Mouse (Mus musculus): ENCODE measurements around the gene Dpm1. TPM values are rescaled to one million over a fixed set of nuclear protein-coding genes. Genes with fewer than 3 reads are reported as not detected.

Gene Dpm1
- 44.5 to 113 TPM (median 82.0 TPM) in 3 replicates for total RNA-seq (2017)

- peak; percentile 86 for ATAC-seq (replicated peaks; ENCODE audit: insufficient number of reproducible peaks, low FRiP score, low TSS enrichment, poor library complexity, severe bottlenecking)
These were observed at the start of gene Dpm1, which contains the start of the genes Gm20716 and Mocs3 for GRCm38 (mm10) chr2:168230026-168230728. Gene Dpm1, minus strand, starts transcription at chr2:168230591. Gene Gm20716, minus strand, starts transcription at chr2:168230364. Gene Mocs3, plus strand, starts transcription at chr2:168230622.

DNA sequence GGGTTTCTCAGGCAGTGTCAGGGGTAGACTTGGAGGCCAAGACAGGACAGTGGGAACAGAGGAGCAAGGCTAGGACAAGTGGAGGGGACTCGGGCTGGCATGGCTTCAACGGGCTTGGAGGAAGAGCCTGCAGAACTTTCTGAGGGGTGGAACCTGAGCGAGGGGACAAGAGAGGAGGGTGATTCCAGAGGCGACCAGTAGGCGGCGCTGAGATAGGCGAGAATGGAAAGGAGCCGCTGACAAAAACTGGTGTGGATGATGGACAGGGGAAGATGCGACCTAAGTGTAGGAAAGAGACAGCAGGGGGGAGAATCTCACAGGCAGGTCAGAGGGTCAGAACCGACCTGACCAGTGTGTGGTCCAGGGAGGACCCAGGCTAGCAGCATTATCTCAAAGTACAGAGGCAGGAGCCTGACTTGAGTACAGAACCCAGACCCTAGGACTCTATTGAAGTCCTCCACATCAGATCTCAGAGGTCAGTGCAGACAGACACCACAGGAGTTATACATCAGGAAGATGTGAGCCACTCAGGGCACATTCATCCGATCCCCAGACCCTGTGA, 44.1 kb upstream of the Dpm1 start:
- ATAC-seq (replicated peaks; ENCODE audit: insufficient number of reproducible peaks, low FRiP score, low TSS enrichment, poor library complexity, severe bottlenecking), result peak; percentile 59; the same call in 1 of the 2 replicates

DNA sequence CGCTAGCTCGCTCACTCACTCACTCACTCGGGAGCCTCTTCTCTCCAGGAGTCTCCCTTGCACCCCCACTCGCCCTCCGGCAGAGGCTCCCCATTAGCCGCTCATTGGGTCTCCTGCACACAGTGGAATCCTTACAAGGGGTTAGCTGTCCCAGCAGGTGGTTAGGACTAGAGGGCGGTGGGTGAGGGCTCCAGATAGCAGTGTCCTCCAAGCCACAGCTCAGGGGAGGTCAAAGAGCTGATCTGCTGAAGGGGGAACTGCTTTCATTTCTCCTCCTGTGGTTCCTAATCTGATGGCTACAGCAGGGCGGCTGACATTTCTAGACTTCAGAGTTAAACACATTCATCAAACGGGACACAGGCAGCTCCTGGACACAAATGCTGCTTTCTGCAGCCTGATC, 43.0 kb upstream of the Dpm1 start:
- ATAC-seq (replicated peaks; ENCODE audit: insufficient number of reproducible peaks, low FRiP score, low TSS enrichment, poor library complexity, severe bottlenecking), result no peak

GRCm38 (mm10) chr2:168268033-168268432, 37.6 kb upstream of the Dpm1 start:
- no peak for ATAC-seq (replicated peaks; ENCODE audit: insufficient number of reproducible peaks, low FRiP score, low TSS enrichment, poor library complexity, severe bottlenecking)

GRCm38 (mm10) chr2:168260900-168261299, 30.5 kb upstream of the Dpm1 start:
- ATAC-seq (replicated peaks; ENCODE audit: insufficient number of reproducible peaks, low FRiP score, low TSS enrichment, poor library complexity, severe bottlenecking), result no peak

GRCm38 (mm10) chr2:168260124-168260523, 29.7 kb upstream of the Dpm1 start:
- no peak for ATAC-seq (replicated peaks; ENCODE audit: insufficient number of reproducible peaks, low FRiP score, low TSS enrichment, poor library complexity, severe bottlenecking)

GRCm38 (mm10) chr2:168259046-168259445, 28.7 kb upstream of the Dpm1 start:
- no peak for ATAC-seq (replicated peaks; ENCODE audit: insufficient number of reproducible peaks, low FRiP score, low TSS enrichment, poor library complexity, severe bottlenecking)

GRCm38 (mm10) chr2:168257188-168257587, 26.8 kb upstream of the Dpm1 start:
- ATAC-seq (replicated peaks; ENCODE audit: insufficient number of reproducible peaks, low FRiP score, low TSS enrichment, poor library complexity, severe bottlenecking), result 0 out of 2 replicates have a peak, but pooled peaks have one; percentile 2

DNA sequence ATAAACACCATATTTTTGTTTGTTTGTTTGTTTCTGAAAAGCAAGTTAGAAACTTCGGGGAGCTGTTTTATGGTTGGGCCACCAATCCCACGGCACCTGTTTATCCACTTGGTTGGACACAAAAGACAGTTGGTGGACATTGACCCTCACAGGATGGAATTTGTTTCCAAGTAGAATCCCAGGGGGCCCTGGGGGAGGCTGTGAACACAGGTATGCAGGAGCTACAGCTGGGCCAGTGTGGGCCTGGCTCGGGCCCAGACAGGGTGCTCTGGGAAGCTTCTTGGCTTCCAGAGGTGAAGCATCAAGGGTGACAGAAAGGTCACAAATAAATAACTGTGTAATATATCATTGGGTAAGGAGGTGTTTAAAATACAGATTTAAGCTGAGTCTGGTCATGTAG, 26.1 kb upstream of the Dpm1 start:
- no peak for ATAC-seq (replicated peaks; ENCODE audit: insufficient number of reproducible peaks, low FRiP score, low TSS enrichment, poor library complexity, severe bottlenecking)

- no peak for ATAC-seq (replicated peaks; ENCODE audit: insufficient number of reproducible peaks, low FRiP score, low TSS enrichment, poor library complexity, severe bottlenecking)
These were observed 23.4 kb upstream of the Dpm1 start for GRCm38 (mm10) chr2:168253822-168254221.

- ATAC-seq (replicated peaks; ENCODE audit: insufficient number of reproducible peaks, low FRiP score, low TSS enrichment, poor library complexity, severe bottlenecking), result no peak
These were observed 22.4 kb upstream of the Dpm1 start for GRCm38 (mm10) chr2:168252639-168253292.

GRCm38 (mm10) chr2:168250270-168250669, 19.9 kb upstream of the Dpm1 start:
- peak; percentile 69 for ATAC-seq (replicated peaks; ENCODE audit: insufficient number of reproducible peaks, low FRiP score, low TSS enrichment, poor library complexity, severe bottlenecking)

- ATAC-seq (replicated peaks; ENCODE audit: insufficient number of reproducible peaks, low FRiP score, low TSS enrichment, poor library complexity, severe bottlenecking), result no peak; the same call in 1 of the 2 replicates
These were observed 18.5 kb upstream of the Dpm1 start for GRCm38 (mm10) chr2:168248856-168249245.

GRCm38 (mm10) chr2:168248167-168248855, 17.9 kb upstream of the Dpm1 start:
- ATAC-seq (replicated peaks; ENCODE audit: insufficient number of reproducible peaks, low FRiP score, low TSS enrichment, poor library complexity, severe bottlenecking), result no peak

GRCm38 (mm10) chr2:168245571-168245970, 15.2 kb upstream of the Dpm1 start:
- no peak for ATAC-seq (replicated peaks; ENCODE audit: insufficient number of reproducible peaks, low FRiP score, low TSS enrichment, poor library complexity, severe bottlenecking)

DNA sequence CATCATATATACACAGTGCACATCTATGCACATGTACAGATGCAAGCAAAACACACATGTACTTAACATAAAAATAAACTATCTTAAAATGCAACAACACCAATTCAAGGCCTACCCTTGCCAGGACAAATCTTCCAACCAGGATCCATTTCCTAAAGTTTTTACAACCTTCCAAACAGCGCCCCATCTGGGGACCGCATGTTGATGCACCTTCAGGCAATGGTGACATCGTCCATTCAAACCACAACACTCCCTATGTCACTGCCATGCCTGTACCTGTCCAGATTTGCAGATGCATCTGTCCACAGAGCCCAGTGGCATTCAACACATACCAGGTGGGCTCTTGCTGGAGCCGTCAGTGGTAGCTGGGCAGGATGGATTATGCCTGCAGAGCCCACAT, 12.9 kb upstream of the Dpm1 start:
- ATAC-seq (replicated peaks; ENCODE audit: insufficient number of reproducible peaks, low FRiP score, low TSS enrichment, poor library complexity, severe bottlenecking), result no peak

DNA sequence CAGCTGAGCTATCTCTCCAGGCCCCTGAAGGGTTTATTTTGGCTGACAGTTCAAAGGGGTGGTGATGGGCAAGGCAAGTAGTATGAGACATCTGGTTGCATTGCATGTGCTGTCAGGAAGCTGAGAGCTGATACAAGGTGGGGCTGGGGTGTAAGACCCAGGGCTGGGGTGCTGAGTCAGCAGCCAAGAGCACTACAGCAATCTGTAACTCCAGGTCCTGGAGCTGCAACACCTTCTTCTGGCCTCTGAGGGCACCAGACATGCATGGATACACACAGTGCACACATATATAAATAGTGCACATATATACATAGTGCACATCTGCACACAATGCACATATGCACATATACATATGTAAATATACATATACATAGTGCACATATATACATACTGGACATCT, 12.4 kb upstream of the Dpm1 start:
- no peak for ATAC-seq (replicated peaks; ENCODE audit: insufficient number of reproducible peaks, low FRiP score, low TSS enrichment, poor library complexity, severe bottlenecking)

GRCm38 (mm10) chr2:168238335-168238734, 7.9 kb upstream of the Dpm1 start:
- ATAC-seq (replicated peaks; ENCODE audit: insufficient number of reproducible peaks, low FRiP score, low TSS enrichment, poor library complexity, severe bottlenecking), result no peak

DNA sequence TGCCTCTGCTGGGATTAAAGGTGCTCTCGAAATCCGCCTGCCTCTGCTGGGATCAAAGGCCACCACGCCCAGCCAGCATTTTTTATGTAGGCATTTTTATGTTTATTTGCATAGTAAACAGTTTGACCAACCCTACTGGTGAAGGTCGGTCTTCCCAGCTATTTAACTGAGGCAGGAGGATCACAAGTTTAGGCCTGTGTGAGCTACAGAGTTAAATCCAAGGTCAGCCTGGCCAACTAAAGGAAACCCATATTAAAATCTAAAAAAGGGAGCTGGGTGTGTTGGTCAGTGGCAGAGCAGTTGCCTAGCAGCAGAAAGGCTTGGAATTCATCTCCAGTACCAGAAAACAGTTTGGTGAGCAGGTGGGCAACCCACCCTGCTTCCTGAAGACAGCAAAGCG, 2.9 kb upstream of the Dpm1 start:
- no peak for ATAC-seq (replicated peaks; ENCODE audit: insufficient number of reproducible peaks, low FRiP score, low TSS enrichment, poor library complexity, severe bottlenecking)
